Mouse (Mus musculus): ENCODE data around the gene Erbb2. TPM values are rescaled to one million over a fixed set of nuclear protein-coding genes. Genes with fewer than 3 reads are reported as not detected.

Gene Erbb2
- polyA plus RNA-seq, 1 experiment, result 4.0 TPM

GRCm38 (mm10) chr11:98413731-98414130 lies 1.5 kb downstream of the Erbb2 start:
- peaks cover 17% of the 10 kb centered on the region for H3K27me3 ChIP-seq (ENCODE audit: control insufficient read depth, insufficient read depth, low read length)
- 43% methylated on average over 7 of the region's 7 CpGs for WGBS
- no peaks in the 10 kb centered on the region for H3K36me3 ChIP-seq (ENCODE audit: control insufficient read depth, insufficient read depth, low read length)
- no peak overlapping the region for H3K4me3 ChIP-seq (ENCODE audit: extremely low read depth, insufficient read depth, insufficient read length)
- H3K4me1 ChIP-seq (ENCODE audit: control insufficient read depth, insufficient read depth, insufficient read length), result peaks cover 6% of the 10 kb centered on the region; the same call in 1 of the 2 replicates
- no peak overlapping the region for H3K27ac ChIP-seq (ENCODE audit: insufficient read depth, low read length)
- TF ChIP-seq POLR2A (IDR thresholded peaks at IDR 0.05; ENCODE audit: low read depth, low read length) (no peak), CTCF (IDR thresholded peaks at IDR 0.05; ENCODE audit: extremely low read depth, insufficient read depth, insufficient read length, insufficient replicate concordance) (no peak)
- no peak for DNase-seq (ENCODE audit: low read depth in 1 of 2, low spot score in 2 of 2)

GRCm38 (mm10) chr11:98414162-98414561 lies 1.9 kb downstream of the Erbb2 start:
- WGBS, result 42% methylated on average over 2 of the region's 2 CpGs
- Histone ChIP-seq H3K4me1 (ENCODE audit: control insufficient read depth, insufficient read depth, insufficient read length) (peaks cover 6% of the 10 kb centered on the region; the same call in 1 of the 2 replicates), H3K27ac (ENCODE audit: insufficient read depth, low read length) (no peak overlapping the region), H3K27me3 (ENCODE audit: control insufficient read depth, insufficient read depth, low read length) (peaks cover 17% of the 10 kb centered on the region), H3K4me3 (ENCODE audit: extremely low read depth, insufficient read depth, insufficient read length) (no peak overlapping the region), H3K36me3 (ENCODE audit: control insufficient read depth, insufficient read depth, low read length) (no peaks in the 10 kb centered on the region)
- TF ChIP-seq CTCF (IDR thresholded peaks at IDR 0.05; ENCODE audit: extremely low read depth, insufficient read depth, insufficient read length, insufficient replicate concordance) (no peak), POLR2A (IDR thresholded peaks at IDR 0.05; ENCODE audit: low read depth, low read length) (no peak)
- DNase-seq (ENCODE audit: low read depth in 1 of 2, low spot score in 2 of 2), result no peak

- WGBS, result 74% methylated on average over 1 of the region's 1 CpGs
- peaks cover 6% of the 10 kb centered on the region; the same call in 1 of the 2 replicates for H3K4me1 ChIP-seq (ENCODE audit: control insufficient read depth, insufficient read depth, insufficient read length)
- H3K27me3 ChIP-seq (ENCODE audit: control insufficient read depth, insufficient read depth, low read length), result peaks cover 14% of the 10 kb centered on the region
- no peak overlapping the region for H3K27ac ChIP-seq (ENCODE audit: insufficient read depth, low read length)
- TF ChIP-seq CTCF (IDR thresholded peaks at IDR 0.05; ENCODE audit: extremely low read depth, insufficient read depth, insufficient read length, insufficient replicate concordance) (no peak), POLR2A (IDR thresholded peaks at IDR 0.05; ENCODE audit: low read depth, low read length) (no peak)
- no peaks in the 10 kb centered on the region for H3K36me3 ChIP-seq (ENCODE audit: control insufficient read depth, insufficient read depth, low read length)
- no peak overlapping the region for H3K4me3 ChIP-seq (ENCODE audit: extremely low read depth, insufficient read depth, insufficient read length)
- no peak for DNase-seq (ENCODE audit: low read depth in 1 of 2, low spot score in 2 of 2)
Observed at GRCm38 (mm10) chr11:98417074-98417473, 4.8 kb downstream of the Erbb2 start.

GRCm38 (mm10) chr11:98418273-98418672 lies 6.0 kb downstream of the Erbb2 start:
- no peaks in the 10 kb centered on the region for H3K4me1 ChIP-seq (ENCODE audit: control insufficient read depth, insufficient read depth, insufficient read length)
- H3K4me3 ChIP-seq (ENCODE audit: extremely low read depth, insufficient read depth, insufficient read length), result no peak overlapping the region
- 56% methylated on average over 4 of the region's 6 CpGs for WGBS
- DNase-seq (ENCODE audit: low read depth in 1 of 2, low spot score in 2 of 2), result no peak
- TF ChIP-seq CTCF (IDR thresholded peaks at IDR 0.05; ENCODE audit: extremely low read depth, insufficient read depth, insufficient read length, insufficient replicate concordance) (no peak), POLR2A (IDR thresholded peaks at IDR 0.05; ENCODE audit: low read depth, low read length) (no peak)
- H3K27ac ChIP-seq (ENCODE audit: insufficient read depth, low read length), result no peak overlapping the region
- 0 out of 2 replicates have a peak, but pooled peaks cover 3% of the 10 kb centered on the region for H3K27me3 ChIP-seq (ENCODE audit: control insufficient read depth, insufficient read depth, low read length)
- H3K36me3 ChIP-seq (ENCODE audit: control insufficient read depth, insufficient read depth, low read length), result no peaks in the 10 kb centered on the region

- WGBS, result 76% methylated on average over 10 of the region's 10 CpGs
Observed at GRCm38 (mm10) chr11:98418939-98419547, 6.8 kb downstream of the Erbb2 start.

GRCm38 (mm10) chr11:98426592-98426991 lies 14.3 kb downstream of the Erbb2 start:
- no peak overlapping the region for H3K4me3 ChIP-seq (ENCODE audit: extremely low read depth, insufficient read depth, insufficient read length)
- H3K36me3 ChIP-seq (ENCODE audit: control insufficient read depth, insufficient read depth, low read length), result no peaks in the 10 kb centered on the region
- TF ChIP-seq CTCF (IDR thresholded peaks at IDR 0.05; ENCODE audit: extremely low read depth, insufficient read depth, insufficient read length, insufficient replicate concordance), result no peak
- TF ChIP-seq POLR2A (IDR thresholded peaks at IDR 0.05; ENCODE audit: low read depth, low read length), result no peak
- H3K4me1 ChIP-seq (ENCODE audit: control insufficient read depth, insufficient read depth, insufficient read length), result no peaks in the 10 kb centered on the region
- WGBS, result 93% methylated on average over 7 of the region's 7 CpGs
- no peak for DNase-seq (ENCODE audit: low read depth in 1 of 2, low spot score in 2 of 2)
- no peaks in the 10 kb centered on the region for H3K27me3 ChIP-seq (ENCODE audit: control insufficient read depth, insufficient read depth, low read length)
- H3K27ac ChIP-seq (ENCODE audit: insufficient read depth, low read length), result no peak overlapping the region

More at GRCm38 (mm10) chr11:98418939-98419547, 6.8 kb downstream of the Erbb2 start:
- Histone ChIP-seq H3K27me3 (ENCODE audit: control insufficient read depth, insufficient read depth, low read length) (no peaks in the 10 kb centered on the region), H3K36me3 (ENCODE audit: control insufficient read depth, insufficient read depth, low read length) (no peaks in the 10 kb centered on the region), H3K27ac (ENCODE audit: insufficient read depth, low read length) (no peak overlapping the region), H3K4me1 (ENCODE audit: control insufficient read depth, insufficient read depth, insufficient read length) (no peaks in the 10 kb centered on the region), H3K4me3 (ENCODE audit: extremely low read depth, insufficient read depth, insufficient read length) (no peak overlapping the region)
- TF ChIP-seq POLR2A (IDR thresholded peaks at IDR 0.05; ENCODE audit: low read depth, low read length) (no peak), CTCF (IDR thresholded peaks at IDR 0.05; ENCODE audit: extremely low read depth, insufficient read depth, insufficient read length, insufficient replicate concordance) (no peak)
- no peak for DNase-seq (ENCODE audit: low read depth in 1 of 2, low spot score in 2 of 2)

GRCm38 (mm10) chr11:98428436-98428835 lies 16.2 kb downstream of the Erbb2 start:
- H3K27ac ChIP-seq (ENCODE audit: insufficient read depth, low read length), result no peak overlapping the region
- H3K4me1 ChIP-seq (ENCODE audit: control insufficient read depth, insufficient read depth, insufficient read length), result no peaks in the 10 kb centered on the region
- H3K27me3 ChIP-seq (ENCODE audit: control insufficient read depth, insufficient read depth, low read length), result no peaks in the 10 kb centered on the region
- no peak for TF ChIP-seq POLR2A (IDR thresholded peaks at IDR 0.05; ENCODE audit: low read depth, low read length)
- TF ChIP-seq CTCF (IDR thresholded peaks at IDR 0.05; ENCODE audit: extremely low read depth, insufficient read depth, insufficient read length, insufficient replicate concordance), result no peak
- no peaks in the 10 kb centered on the region for H3K36me3 ChIP-seq (ENCODE audit: control insufficient read depth, insufficient read depth, low read length)
- 86% methylated on average over 5 of the region's 5 CpGs for WGBS
- H3K4me3 ChIP-seq (ENCODE audit: extremely low read depth, insufficient read depth, insufficient read length), result no peak overlapping the region
- DNase-seq (ENCODE audit: low read depth in 1 of 2, low spot score in 2 of 2), result no peak

Measured in spleen, adult 2 months (tissue).